Mouse (Mus musculus): ENCODE results near the gene Aff3.
A peak's percentile ranks its signal among the peaks of the same experiment; 100 is the strongest.

Gene Aff3

DNA sequence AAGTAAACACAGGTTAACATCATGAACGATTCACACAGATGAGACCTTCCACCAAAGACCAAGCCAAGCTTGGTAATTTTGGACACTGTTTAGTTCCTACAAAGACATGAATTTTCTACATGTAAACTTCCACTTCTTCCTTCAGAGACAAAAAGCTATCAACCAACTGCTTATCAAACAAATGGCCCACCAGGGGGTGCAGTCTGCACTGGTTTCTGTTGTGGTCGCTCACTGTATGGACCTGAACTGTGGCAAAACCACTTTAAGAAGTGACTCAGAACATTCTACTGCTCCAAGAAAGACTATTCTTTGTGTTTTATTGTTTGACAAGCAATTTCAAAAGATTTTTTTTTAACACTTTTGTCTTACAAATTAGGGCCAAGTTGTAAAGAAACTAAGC, 271.8 kb downstream of the Aff3 start:
- DNase-seq (ENCODE audit: low spot score in 2 of 2), result peak; percentile 50 to 68

DNA sequence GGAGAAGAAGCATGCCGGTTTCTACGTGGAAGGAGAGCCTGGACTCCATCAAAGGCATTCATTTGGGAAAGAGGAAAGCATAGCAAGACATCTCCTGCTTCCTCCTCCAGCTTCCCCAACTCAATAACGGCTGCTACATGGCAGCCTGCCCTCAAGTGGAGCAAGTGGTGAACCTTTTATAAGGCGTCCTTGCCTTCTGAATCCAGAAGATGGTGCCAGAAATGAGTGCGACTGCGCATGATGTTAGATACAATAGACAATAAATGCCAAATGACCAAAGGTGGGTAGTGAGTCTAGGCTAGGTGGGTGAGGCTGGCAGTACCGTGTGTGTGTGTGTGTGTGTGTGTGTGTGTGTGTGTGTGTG, 273.9 kb downstream of the Aff3 start:
- no peak for DNase-seq (ENCODE audit: low spot score in 2 of 2)

DNA sequence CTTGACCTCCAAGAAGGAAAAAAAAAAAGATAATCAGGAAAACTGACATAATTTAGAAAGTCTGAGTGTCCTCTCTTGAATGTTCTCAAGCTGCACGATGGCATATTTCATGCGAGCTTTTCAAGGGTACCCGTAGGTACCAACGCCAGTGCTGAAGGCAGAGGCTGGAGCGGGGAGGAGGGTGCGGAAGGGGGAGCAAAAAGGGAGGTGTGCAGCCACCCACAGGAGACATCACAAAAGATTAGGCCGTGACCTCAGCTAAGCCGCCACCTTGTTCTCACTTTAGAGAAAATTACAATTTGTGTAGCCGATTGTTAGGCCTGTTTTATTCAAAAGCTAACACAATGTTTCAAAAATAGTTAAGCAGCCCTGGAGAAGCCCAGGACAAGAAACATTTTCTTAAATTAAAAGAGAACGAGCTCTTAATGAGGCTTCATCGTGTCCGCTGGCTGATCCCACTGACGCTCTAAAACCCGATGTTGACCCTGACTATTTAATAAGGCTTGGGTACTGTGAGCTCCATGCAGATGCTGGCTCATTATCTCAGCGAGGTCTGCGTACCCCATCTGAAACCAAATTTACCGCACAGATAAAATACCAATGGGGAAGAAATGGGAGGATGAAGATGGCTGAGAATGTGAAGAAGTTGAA, 274.4 kb downstream of the Aff3 start:
- no peak for DNase-seq (ENCODE audit: low spot score in 2 of 2)

DNA sequence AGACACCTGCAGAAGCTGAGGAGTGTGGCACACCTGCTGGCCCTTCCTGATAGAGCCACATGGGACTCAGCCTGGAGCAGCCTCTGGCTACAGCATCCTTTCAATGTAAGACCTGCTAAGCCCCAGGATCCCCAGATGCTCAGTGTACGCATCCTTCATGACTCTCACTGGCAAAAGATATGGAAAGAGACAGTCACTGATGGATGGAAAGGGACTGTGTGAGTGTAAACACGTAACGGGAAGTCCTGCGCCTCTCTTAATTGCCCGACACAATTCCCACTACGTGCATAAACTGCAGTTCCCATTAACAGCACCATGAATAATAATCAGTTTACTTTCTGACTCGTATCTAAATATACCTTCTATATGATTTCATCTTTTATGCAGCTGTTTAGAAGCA, 275.2 kb downstream of the Aff3 start:
- no peak for DNase-seq (ENCODE audit: low spot score in 2 of 2)

DNA sequence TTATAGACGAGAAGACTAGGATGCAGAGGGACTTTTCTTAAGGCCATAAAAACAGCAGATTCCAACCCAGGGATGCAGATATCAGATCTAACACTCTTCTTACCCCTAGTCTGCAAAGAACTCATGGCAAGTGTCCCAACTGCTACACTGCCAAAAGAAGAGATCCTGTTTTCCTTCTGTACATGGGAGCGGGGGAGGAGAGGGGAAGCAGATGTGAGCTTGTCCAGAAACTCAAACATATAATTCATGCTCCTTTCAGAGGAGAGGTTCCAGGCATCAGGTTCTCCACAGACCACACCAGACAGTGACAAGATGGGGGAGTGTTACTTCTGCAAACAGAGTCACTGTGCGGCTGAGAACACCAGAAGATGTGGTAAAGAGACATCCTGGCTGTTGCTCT, 276.3 kb downstream of the Aff3 start:
- no peak for DNase-seq (ENCODE audit: low spot score in 2 of 2)

DNA sequence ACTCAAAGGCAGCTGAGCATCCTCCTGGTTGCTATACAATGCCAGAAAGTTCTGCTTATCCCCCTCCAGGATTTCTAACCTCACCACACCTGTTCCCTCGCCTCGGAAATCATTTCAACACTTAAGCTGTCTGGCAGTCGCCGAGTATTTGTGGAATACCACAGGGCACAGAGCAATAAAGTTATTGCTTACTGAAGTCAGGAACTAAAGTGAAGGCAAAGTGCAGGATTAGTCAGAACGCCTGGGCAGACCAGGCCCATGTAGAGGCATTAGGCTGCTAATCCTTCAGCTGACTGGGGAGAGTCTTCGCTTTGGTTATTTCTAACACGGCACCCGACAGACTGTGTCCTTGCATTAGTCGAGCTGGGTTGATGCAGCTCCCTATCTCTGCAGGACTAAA, 277.3 kb downstream of the Aff3 start:
- no peak for DNase-seq (ENCODE audit: low spot score in 2 of 2)

DNA sequence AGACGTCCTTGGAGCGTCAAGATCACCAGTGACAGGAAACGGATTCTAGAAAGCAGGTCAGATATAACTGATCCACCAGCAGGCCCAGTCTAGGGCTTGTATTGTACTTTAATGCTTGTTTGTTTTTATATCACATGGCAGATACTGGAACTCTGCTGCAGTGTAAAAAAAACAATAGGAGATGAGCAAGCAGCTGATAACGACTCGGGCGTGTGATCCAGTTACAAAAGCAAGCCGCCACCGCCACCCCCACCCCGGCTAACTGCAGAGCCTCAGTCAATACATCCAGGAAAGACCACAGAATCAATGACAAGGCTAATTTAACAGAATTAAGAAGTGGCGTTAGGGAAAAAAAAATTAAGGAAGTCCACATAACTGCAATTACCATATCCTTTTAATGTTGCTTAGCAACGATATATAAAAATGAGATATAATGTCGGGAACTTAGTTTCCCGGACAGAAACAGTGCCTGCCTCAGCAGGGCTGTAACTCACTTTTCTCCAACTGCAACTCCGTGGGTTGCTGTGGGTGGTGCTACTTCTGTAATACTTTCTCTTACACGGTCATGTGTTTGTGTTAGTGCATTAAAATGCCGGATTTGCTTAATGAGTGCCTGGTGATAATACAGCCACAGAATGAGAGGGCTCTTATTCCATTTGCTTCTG, 280.2 kb downstream of the Aff3 start:
- DNase-seq (ENCODE audit: low spot score in 2 of 2), result no peak

DNA sequence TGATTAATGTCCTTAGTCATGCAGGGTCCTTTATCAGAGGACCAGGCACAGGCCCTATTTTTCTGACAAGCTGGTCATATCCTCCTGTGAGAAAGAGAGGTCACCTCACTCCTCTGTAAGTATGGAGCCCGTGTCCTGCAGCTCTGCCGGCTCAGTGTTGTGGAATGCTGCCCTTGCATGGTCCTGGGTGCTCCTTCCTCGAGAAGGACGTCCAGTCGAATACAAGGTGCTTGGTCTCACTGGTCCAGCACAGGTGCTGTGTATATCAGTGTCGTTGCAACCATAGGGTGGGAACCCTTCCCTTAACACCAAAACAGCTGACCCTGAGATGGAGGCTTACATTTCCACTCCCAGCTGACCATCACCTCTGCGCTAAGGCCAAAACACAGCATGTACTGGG, 280.7 kb downstream of the Aff3 start:
- no peak for DNase-seq (ENCODE audit: low spot score in 2 of 2)

DNA sequence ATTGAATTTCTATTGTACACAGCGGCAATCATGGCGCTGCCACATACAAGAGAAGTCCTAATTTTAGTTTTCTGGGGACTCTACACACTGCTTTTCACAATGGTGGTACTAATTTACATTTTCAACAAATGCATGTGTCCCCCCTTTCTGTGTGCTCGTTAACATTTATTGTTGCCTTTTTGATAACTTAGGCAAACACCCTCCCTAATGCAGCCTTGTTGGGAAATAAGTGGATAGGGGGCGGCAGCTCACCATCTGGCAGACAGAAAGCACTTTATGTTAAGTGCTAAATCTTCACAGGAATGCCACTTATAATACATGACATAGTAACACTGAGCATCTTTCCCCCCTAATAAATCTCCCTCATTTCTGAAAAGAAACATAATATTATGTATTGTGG, 282.1 kb downstream of the Aff3 start:
- no peak for DNase-seq (ENCODE audit: low spot score in 2 of 2)

DNA sequence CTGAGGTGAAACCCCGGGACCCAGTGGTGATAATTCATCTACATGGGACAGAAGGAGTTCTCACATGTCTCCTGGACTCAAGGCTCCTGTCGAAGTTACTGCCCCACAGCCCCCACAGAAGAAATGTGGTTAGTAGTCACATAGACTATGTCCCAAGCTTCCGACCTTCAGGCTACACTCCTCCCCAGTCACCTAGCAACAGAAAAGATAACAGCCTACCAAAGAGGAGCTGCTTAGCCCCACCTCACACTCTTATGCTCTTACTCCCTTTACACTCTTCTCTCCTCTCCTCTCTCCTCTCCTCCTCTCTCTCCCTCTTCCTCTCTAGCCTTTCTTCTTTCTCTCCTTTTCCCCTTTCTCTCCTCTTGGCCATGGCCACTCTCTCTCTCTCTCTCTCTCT, 286.8 kb downstream of the Aff3 start:
- DNase-seq (ENCODE audit: low spot score in 2 of 2), result no peak

DNA sequence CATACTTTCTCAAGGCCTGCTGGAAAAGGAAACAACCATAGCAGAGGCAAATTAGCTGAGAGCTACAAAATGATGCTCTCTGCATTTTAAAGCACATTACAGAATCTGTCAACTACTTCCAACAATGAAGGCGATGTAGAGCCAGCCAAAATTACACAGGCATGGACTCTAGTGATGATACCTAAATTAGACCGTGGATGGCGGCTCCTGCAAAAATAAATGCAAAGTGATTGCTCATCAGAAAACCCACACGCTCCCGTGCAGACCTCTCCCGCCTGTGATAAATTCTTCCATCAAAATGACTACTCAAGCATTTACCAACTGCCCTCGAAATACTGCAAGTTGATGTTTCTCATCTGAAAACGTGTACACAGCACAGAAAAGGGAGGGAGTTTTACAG, 295.6 kb downstream of the Aff3 start:
- no peak for DNase-seq (ENCODE audit: low spot score in 2 of 2)

DNA sequence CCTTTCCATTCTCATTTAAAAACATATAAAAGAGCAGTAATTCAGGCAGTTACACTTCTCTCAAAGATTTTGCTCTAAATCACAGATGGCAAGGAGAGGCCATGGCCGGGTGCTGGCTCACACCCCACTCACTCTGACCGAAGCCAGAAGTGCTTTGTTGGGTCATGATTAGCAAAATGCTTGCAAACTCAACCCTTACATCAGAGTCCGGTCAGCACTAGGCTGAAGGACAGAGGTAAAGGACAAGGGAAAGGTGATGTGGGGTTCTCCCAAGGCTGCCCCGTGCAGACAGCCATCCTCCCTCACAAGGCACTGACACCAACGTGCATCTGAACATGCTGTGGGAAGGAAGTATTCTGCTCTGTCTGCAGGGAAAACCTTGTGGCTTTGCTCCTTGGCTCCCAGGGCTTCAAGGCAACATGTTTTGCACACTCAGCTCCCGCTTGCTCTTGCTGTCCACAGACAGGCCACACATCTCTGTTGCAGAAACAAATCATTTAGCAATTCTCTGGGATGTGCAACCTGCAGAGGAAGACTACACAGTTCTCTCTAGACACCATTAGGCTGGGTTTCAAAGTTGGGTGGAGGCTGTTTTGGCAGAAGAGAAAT, 296.6 kb downstream of the Aff3 start:
- DNase-seq (ENCODE audit: low spot score in 2 of 2), result peak; percentile 4 to 22

DNA sequence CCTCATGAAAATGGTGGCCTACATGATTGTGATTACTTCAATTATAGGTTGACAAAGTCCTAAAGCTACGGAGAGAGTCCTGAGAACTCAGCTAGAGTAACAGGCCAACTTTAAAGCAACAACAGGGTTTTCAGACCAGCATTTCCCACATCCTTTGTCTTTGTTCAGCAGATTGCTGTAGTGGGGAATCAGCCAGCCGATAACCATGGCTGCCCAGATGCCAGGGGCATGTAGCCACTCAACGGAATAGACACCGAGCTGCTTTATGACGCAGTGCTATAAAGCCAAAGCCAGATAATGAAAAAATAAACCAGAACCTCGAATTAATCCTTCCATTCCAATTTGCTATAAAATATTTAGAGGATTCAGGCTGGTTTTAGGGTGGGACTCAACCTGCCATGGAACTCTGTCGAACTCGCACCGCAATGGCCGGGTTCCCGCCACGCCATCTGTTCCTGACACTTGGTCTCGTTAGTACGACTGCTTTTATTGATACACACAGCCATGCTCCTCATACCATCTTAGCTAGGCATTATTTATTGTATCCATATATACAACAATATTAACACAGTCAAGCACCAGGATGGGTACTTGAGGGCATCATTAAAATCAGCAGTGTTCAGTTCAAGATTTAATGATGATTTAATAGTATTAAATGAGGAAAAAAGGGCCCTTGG, 297.2 kb downstream of the Aff3 start:
- DNase-seq (ENCODE audit: low spot score in 2 of 2), result no peak

DNA sequence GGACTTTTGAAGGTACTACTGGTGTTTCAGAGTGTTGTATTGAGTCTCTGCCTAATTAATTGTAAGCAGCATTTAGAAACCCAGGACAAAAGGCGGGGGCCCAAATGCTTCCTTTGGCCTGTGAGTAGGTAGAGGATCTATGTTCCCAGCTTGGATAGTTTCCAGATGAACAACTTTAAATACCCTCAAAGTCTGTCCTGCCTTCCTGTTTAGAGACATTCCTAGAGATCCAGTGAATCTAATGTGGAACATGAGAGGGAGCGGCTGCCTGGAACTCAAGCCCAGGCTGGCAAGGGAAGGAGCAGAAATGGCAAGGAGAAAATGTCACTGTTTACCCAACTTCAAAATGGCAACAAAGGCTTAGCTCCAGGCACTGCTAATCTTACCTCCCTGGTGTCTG, 300.9 kb downstream of the Aff3 start:
- no peak for DNase-seq (ENCODE audit: low spot score in 2 of 2)

DNA sequence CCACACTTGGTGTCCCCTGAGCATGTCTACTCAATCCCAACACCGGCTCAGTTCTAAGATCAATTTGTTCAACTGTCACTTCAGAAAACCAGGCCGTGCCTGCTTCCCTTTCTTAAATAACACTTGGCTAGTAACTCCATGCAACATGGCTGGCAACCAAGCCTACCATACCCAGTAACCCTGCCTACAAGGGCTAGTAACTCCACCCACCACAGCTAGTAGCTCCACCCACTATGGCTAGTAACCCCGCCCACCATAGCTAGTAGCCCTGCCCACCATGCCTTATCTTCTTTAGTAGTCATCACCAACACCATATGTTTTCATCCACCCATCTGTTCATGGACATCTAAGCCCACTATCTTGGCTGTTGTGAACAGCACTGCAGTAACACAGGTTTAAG, 302.5 kb downstream of the Aff3 start:
- DNase-seq (ENCODE audit: low spot score in 2 of 2), result no peak

DNA sequence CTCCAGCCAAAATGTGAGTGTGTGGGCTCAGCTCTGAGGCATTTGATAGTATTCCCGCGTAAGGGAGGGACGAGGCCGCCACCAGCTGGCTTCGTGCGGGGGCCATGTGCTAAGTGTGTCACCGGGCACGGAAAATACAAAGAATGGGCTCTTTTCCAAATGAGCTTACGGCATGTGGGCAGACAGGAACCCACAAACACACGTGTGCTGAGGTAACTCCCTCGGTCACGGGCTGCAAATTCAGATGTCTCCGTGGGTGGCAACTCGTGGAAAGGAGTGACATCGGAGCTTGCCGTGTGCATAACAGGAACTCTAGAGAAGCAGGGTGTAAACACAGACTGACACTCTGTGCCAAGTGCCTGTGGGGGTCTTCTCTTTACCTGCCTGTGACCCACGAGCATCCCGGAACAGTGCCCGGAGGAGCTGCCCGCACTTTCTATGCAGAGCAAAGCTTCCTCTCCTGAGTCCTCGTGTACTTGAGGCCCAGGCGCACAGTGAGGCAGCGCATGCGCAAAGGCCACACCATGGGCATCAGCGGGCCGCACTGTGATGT, 305.9 kb downstream of the Aff3 start:
- DNase-seq (ENCODE audit: low spot score in 2 of 2), result no peak

DNA sequence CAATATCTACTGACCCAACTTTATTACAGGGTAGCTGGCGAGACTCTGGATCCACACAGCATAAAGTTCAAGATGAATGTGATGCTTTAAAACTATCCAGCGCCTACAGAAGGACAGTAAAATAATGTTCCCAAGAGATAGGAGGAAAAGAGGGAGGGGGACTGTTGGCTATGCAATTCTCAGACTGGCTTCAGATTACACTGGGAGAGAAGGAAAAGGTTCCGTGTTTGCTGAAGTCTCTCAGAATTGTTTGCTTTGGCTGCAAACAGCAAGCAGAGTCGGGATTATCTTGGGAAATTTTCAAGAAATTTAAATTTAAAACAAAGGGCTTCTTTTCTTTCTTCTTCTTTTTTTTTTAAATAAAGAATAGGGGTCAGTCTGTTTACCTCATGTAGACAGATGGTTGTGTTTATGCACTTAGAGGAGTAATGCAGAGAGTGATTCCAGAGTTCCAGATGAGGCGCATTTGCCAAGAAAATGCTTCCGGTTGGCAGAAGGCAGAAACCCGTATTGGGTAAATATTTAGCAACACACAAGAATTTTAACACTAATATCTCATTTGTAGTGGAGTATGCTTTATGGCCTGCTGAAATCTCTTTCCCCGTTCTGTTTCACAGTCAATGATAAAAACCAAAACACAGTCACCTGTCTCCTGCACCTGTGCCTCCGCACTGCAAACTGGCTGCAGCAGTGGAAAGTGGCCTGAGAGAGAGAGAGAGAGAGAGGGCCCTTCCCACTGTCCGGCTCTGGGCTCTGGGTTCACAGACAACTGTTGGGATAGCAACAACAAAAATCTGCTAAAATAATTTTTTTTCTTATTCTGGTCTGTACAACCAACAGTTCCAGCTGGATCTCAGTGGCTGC, 306.6 kb downstream of the Aff3 start:
- peak; percentile 15 to 53 for DNase-seq (ENCODE audit: low spot score in 2 of 2)

DNA sequence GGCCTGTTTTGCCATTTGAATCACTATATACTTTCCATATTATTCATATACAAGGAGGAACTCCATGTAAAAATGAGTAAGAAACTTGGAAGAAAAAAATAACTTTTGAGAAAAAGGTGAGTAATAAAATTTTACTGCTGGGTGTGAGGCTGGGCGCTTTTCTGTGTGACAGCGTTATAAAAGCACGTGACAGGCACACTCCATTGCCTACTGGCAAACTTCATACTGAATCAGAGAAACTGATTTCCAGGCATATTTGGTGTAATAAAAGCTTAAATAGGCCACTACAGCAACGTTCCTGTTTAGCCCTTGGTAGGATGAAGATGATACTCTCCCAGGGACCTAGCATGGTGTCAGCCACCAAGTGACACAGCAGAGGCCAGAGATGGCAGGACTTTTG, 310.2 kb downstream of the Aff3 start:
- DNase-seq (ENCODE audit: low spot score in 2 of 2), result no peak

DNA sequence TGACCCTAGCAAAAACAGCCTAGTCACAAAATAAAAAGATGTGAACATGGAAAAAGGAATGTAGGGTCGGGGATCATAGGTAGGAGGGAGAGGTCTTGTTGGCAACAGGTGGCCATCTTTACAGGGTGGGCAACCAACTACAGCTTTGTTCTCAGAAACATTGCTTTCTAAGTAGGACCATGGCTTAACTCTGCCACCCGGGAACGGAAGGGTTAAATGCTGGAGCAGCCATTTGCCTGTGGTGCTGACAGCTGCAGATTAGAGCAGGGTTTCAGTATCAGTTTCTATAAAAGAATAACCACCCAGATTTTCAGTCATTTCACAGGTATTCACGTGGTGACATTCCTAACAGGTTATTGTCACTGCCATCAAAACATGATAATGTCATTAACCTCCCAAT, 317.4 kb downstream of the Aff3 start:
- DNase-seq (ENCODE audit: low spot score in 2 of 2), result no peak

DNA sequence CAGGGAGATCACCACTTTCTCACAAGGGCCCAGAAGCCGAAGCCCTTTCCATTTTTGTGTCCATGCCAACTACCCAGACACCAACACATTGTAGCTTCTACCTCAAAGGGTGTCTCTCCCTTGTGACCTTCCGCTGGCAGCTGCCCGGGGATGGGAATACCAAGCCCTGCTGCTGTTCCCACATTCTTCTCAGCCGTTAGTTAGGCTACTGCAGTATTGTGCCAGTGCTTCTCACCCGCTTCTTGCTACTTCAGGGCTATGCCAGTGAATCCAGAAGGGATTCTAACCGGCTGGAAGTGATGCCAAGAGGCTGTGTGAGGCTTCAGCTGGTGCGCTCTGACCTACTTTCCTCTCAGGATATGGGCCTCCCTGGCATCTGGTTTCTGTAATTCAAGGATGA, 330.5 kb downstream of the Aff3 start:
- no peak for DNase-seq (ENCODE audit: low spot score in 2 of 2)

DNA sequence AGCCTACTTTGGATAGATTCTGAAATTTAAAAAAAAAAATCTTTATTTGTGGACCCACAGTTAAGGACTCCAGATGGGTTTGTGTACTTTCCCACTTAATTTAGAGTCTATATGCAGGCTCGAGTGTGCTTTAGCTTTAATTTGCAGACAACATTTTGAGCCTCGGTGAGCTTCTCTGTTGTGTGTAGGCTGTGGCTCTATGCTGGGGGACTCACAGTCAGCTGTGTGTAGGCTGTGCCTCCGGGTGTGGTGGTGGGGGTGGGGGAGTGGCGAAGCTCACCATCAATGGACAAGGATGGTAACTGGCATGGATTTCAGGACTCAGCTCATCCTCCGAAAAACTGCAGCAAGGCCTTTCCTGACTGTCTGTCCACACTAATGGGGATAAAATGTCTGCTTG, 331.8 kb downstream of the Aff3 start:
- DNase-seq (ENCODE audit: low spot score in 2 of 2), result no peak

DNA sequence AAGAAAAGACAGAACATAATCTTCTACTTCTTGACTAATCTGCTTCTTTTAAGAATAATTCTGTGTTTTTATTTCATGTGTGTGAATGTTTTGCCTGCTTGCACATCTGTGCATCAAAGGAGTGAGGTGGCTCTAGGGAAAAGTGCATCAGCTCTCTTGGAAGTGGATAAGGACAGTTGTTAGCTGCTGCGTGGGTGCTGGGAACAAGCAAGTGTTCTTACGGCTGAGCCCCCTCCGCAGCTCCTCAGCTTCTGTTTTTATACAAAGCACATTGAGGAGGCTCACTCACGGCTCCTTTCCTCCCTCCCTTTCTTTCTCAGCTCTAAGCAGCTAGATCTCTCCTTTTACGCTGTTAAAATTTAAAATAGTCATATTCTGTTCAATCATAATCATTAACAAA, 340.5 kb downstream of the Aff3 start:
- no peak for DNase-seq (ENCODE audit: low spot score in 2 of 2)
